Mouse (Mus musculus) kidney, postnatal 0 days (tissue): Measurements from ENCODE around the gene Rps6kc1. TPM values are rescaled to one million over a fixed set of nuclear protein-coding genes. Genes with fewer than 3 reads are reported as not detected.

Source experiments
- ATAC-seq: fragments of 200-750 bp; cut with Nextera tagmentation; replicated peaks from 2 replicates; pipeline ENCODE4 v1.8.0; 2017; ENCODE audit warnings: low read depth, moderate number of reproducible peaks, moderate TSS enrichment, moderate library complexity; ENCODE audit not compliant: low FRiP score
- DNase-seq: peaks from one replicate; pipeline ENCODE4 v3.0.0-alpha.2; 2016; ENCODE audit warnings: low spot score
- H3K27ac ChIP-seq: fragments of 300-500 bp; sonication (generic); 2 replicates; pipeline ENCODE4 v1.5.1; 2014; ENCODE audit warnings: mild to moderate bottlenecking
- H3K27me3 ChIP-seq: fragments of 300-500 bp; sonication (generic); 2 replicates; pipeline ENCODE4 v1.6.1; 2014; ENCODE audit warnings: low read length, mixed read lengths; ENCODE audit not compliant: insufficient read depth
- H3K36me3 ChIP-seq: fragments of 300-500 bp; sonication (generic); 2 replicates; pipeline ENCODE4 v1.6.1; 2014; ENCODE audit warnings: low read length, mixed read lengths; ENCODE audit not compliant: insufficient read depth
- H3K4me1 ChIP-seq: fragments of 300-500 bp; sonication (generic); replicated peaks from 2 replicates; pipeline ENCODE4 v1.6.1; 2014; ENCODE audit warnings: antibody characterized with exemption, low read length, mixed read lengths; ENCODE audit not compliant: insufficient read depth
- H3K4me2 ChIP-seq: fragments of 300-500 bp; sonication (generic); 2 replicates; pipeline ENCODE4 v1.6.1; 2014; ENCODE audit warnings: mild to moderate bottlenecking, low read length, moderate library complexity, mixed read lengths
- H3K4me3 ChIP-seq: fragments of 300-500 bp; sonication (generic); replicated peaks from 2 replicates; pipeline ENCODE4 v1.5.1; 2014; ENCODE audit warnings: low read depth, low read length
- H3K9ac ChIP-seq: fragments of 300-500 bp; sonication (generic); 2 replicates; pipeline ENCODE4 v1.6.1; 2014; ENCODE audit warnings: low read depth, low read length
- H3K9me3 ChIP-seq: fragments of 300-500 bp; sonication (generic); replicated peaks from 2 replicates; pipeline ENCODE4 v1.6.1; 2016; ENCODE audit warnings: low read length, inconsistent platforms, mixed read lengths
- CTCF ChIP-seq: IDR thresholded peaks from 2 replicates; pipeline ENCODE4 v1.5.1; 2016; ENCODE audit warnings: antibody characterized with exemption, low read depth, mild to moderate bottlenecking, moderate library complexity
- WGBS: fragments of 180-500 bp; shearing (Covaris S2); extraction: QIAGEN DNeasy Blood & Tissue Kit; methylation state at CpG from one replicate; pipeline ENCODE4 v1.1.7; 2014; 5-methylcytosine and 5-hydroxymethylcytosine counted together
- polyA plus RNA-seq: library from polyadenylated mRNA; unstranded; fragments of >200 nt; fragmentation: Nextera tagmentation; extraction: Ambion mirVana; gene quantifications from 2 replicates; pipeline ENCODE4 v1.2.1, GENCODE M21; 2015

The Rps6kc1 gene
- polyA plus RNA-seq, 1 experiment from 2014 or later: 10.2 TPM

DNA sequence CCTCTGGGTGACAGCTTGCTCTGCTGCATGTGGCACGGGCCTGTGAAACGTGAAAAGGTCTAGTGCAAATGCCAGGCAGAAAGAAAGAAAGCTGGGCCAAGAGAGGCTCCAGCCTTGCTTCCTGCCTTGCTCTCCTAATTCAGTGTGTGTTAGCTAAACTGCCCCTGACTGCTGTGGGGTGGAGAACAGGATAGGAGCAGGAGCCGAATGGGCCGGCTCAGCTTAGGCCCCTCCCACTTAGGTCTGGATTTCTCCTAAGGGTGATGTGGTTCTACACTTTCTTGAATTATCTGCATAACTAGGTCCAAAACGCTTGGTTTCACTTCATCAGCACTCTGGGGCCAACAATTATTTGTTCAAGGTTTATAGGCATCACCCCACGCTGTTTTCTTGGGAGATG, 119.9 kb downstream of the Rps6kc1 start:
- WGBS: 60% methylated on average over 6 of the region's 6 CpGs
- Histone ChIP-seq H3K36me3 (no peaks in the 10 kb centered on the region), H3K9me3 (no peaks in the 10 kb centered on the region), H3K27me3 (no peaks in the 10 kb centered on the region), H3K4me1 (no peaks in the 10 kb centered on the region), H3K27ac (no peak overlapping the region), H3K9ac (no peak overlapping the region), H3K4me2 (no peak overlapping the region), H3K4me3 (no peak overlapping the region)
- peak; percentile 21 for DNase-seq
- TF ChIP-seq CTCF: no peak
- no peak for ATAC-seq

DNA sequence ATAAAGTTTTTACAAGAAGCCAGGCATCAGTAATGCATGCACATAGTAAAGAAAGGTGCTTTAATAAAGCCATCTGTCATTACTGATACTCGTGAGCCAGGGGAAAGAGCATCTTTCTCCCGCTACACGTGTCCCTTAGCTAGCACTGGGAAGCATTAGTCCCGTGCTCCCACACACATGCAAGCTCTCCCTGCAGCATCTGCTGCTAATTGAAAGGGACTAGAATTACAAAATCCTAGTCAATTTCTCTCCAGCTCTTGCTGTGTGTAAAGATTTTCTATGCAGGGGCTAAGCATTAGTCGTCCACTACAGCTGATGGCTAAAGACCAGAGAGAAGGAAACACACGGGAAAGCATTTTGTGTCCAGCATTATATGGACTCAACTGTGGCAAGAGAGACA, 120.8 kb downstream of the Rps6kc1 start:
- DNase-seq (no peak), ATAC-seq (no peak)
- no peak overlapping the region for H3K9ac ChIP-seq
- WGBS: 72% methylated on average over 6 of the region's 6 CpGs
- TF ChIP-seq CTCF: no peak
- no peaks in the 10 kb centered on the region for H3K9me3 ChIP-seq
- no peak overlapping the region for H3K4me3 ChIP-seq
- H3K27ac ChIP-seq: no peak overlapping the region
- H3K4me1 ChIP-seq: no peaks in the 10 kb centered on the region
- no peak overlapping the region for H3K4me2 ChIP-seq
- no peaks in the 10 kb centered on the region for H3K36me3 ChIP-seq
- no peaks in the 10 kb centered on the region for H3K27me3 ChIP-seq

DNA sequence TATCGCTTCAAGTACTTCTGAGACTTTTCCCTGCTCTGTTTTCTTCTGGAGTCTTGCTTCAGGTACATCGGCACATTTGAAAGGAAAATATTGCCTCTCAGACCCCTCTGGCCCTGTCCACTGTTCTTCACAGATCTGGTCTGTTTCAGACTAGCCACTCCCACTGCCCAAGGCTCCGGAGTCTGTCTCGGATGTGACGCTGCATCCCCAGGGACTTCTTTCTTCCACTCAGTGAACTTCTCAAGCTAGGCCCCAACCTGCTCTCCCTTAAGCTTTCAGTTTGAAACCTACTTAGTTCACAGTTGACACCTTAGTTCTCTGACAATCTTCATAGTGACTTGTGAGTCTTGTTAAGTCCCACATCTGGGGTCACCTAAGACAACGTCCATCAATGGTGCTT, 133.9 kb downstream of the Rps6kc1 start:
- ATAC-seq (no peak), DNase-seq (peak; percentile 20)
- Histone ChIP-seq H3K4me2 (no peak overlapping the region), H3K9ac (no peak overlapping the region), H3K27ac (no peak overlapping the region), H3K9me3 (no peaks in the 10 kb centered on the region), H3K4me1 (no peaks in the 10 kb centered on the region), H3K4me3 (no peak overlapping the region), H3K27me3 (no peaks in the 10 kb centered on the region), H3K36me3 (peaks cover 8% of the 10 kb centered on the region; the same call in 1 of the 2 replicates)
- TF ChIP-seq CTCF: no peak
- WGBS: 60% methylated on average over 6 of the region's 6 CpGs

DNA sequence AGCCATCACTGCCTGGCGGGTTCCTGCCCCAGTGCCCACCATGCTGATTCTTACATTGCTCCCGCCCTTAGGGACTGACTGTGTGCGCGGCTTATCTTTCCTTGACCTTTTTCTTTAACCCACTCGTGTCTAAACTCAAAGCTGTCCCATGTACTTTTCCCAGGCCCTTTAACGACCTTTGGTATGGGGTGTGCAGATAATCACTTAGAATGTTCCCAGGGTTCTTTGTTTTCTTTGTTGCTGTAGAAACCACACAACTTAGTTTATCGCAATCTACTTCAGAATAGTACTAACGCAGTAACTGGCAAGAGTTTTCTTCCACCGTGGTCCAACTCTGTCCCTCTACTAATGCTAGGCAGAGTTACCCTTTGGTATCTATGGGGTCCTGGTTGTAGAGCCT, 135.3 kb downstream of the Rps6kc1 start:
- no peak for TF ChIP-seq CTCF
- H3K27me3 ChIP-seq: no peaks in the 10 kb centered on the region
- ATAC-seq (no peak), DNase-seq (no peak)
- peaks cover 8% of the 10 kb centered on the region; the same call in 1 of the 2 replicates for H3K4me1 ChIP-seq
- no peak overlapping the region for H3K27ac ChIP-seq
- WGBS: 91% methylated on average over 9 of the region's 9 CpGs
- no peak overlapping the region for H3K4me3 ChIP-seq
- no peak overlapping the region for H3K9ac ChIP-seq
- H3K36me3 ChIP-seq: peaks cover 8% of the 10 kb centered on the region; the same call in 1 of the 2 replicates
- no peaks in the 10 kb centered on the region for H3K9me3 ChIP-seq
- no peak overlapping the region for H3K4me2 ChIP-seq

DNA sequence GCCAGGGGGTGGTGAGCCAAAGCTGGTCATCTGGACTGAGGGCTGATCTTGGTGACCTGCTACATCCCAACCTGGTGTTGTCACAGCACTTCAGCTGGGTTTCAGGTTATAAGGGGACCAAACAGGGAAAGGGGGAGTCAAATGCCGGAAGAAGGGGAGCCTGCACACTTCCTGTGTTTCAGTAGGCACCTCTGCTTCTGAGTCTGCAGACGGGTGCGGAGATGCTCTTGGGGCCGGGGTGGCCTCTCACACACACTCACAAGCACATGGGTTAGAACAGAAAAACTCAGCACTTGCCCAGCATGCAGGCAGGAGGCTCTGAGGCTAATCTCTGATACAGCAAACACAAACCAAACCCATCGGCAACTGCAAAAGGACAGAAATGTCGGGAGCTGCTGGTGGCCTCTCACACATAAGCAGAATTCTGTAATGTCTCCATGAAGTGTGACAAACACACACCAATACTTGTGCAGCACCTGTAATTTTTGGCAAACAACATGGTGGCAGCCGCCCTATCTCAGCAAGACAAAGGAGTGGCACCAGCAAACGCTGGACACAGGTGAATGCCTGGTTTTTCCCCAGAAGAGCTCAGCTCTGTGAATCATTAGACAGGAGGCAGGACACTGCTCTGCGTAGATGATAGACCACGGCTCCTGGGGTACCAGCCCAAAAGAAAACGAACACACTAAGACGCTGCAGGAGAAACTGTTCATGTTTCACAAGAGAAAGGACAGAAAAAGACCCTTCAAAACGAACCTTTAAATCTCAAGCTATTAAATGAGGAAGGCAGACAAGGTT, 139.3 kb downstream of the Rps6kc1 start:
- no peaks in the 10 kb centered on the region for H3K27me3 ChIP-seq
- no peak for TF ChIP-seq CTCF
- ATAC-seq (no peak), DNase-seq (no peak)
- H3K4me3 ChIP-seq: no peak overlapping the region
- H3K9me3 ChIP-seq: no peaks in the 10 kb centered on the region
- 63% methylated on average over 13 of the region's 13 CpGs for WGBS
- no peak overlapping the region for H3K9ac ChIP-seq
- peaks cover 8% of the 10 kb centered on the region; the same call in 1 of the 2 replicates for H3K4me1 ChIP-seq
- H3K4me2 ChIP-seq: no peak overlapping the region
- H3K36me3 ChIP-seq: 0 out of 2 replicates have a peak, but pooled peaks cover 4% of the 10 kb centered on the region
- H3K27ac ChIP-seq: no peak overlapping the region

DNA sequence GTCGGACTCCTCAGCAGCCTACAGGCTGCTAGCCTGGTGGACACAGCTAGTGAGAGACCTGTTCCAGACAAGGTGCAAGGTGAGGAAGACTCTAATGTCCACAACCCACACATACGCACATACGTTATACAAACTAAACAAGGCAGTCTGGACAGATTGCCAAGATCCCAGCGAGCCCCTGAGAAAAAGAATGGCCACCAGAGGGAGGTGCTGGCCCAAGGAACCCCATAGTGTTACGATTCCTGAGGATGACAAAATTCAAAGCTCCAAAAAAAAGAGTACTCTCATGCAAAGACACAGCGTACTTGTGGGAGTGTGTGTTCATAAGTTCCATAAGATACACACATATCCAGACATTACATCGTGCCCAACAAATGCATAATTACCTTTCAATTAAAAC, 141.8 kb downstream of the Rps6kc1 start:
- ATAC-seq: no peak
- no peak overlapping the region for H3K27ac ChIP-seq
- H3K9me3 ChIP-seq: no peaks in the 10 kb centered on the region
- no peak overlapping the region for H3K4me3 ChIP-seq
- no peaks in the 10 kb centered on the region for H3K36me3 ChIP-seq
- H3K9ac ChIP-seq: no peak overlapping the region
- 84% methylated on average over 7 of the region's 7 CpGs for WGBS
- peak; percentile 49 for TF ChIP-seq CTCF
- H3K4me2 ChIP-seq: no peak overlapping the region
- peaks cover 8% of the 10 kb centered on the region; the same call in 1 of the 2 replicates for H3K4me1 ChIP-seq
- no peaks in the 10 kb centered on the region for H3K27me3 ChIP-seq
- no peak for DNase-seq
